Mouse (Mus musculus): ENCODE results near the gene 9530053A07Rik. TPM values are rescaled to one million over a fixed set of nuclear protein-coding genes. Genes with fewer than 3 reads are reported as not detected.

9530053A07Rik gene
- total and polyA plus RNA-seq, 2 experiments from 2014 or later: 0.06 to 0.16 TPM

- peak; percentile 58 for DNase-seq (ENCODE audit: low spot score)
- TF ChIP-seq CTCF (IDR thresholded peaks at IDR 0.05): peak; percentile 55
- Histone ChIP-seq H3K4me1 (ENCODE audit: insufficient read depth, low read length) (no peaks in the 10 kb centered on the region), H3K4me2 (ENCODE audit: low read depth, low read length, poor library complexity, severe bottlenecking) (peak overlapping the region; percentile 49), H3K36me3 (ENCODE audit: insufficient read depth, low read length) (no peaks in the 10 kb centered on the region), H3K27me3 (ENCODE audit: insufficient read depth, low read length) (no peaks in the 10 kb centered on the region), H3K27ac (ENCODE audit: low read depth, low read length) (no peak overlapping the region), H3K9me3 (ENCODE audit: low read length) (no peaks in the 10 kb centered on the region; the same call in 1 of the 2 replicates), H3K9ac (replicated peaks; ENCODE audit: low read length, poor library complexity, severe bottlenecking) (no peak overlapping the region), H3K4me3 (ENCODE audit: low read depth, low read length) (peak overlapping the region; percentile 18; the same call in 1 of the 2 replicates)
- WGBS: 6% methylated on average over 23 of the region's 23 CpGs
- peak; percentile 83 for ATAC-seq (ENCODE audit: low FRiP score)
These were observed 24.6 kb upstream of the 9530053A07Rik start for GRCm38 (mm10) chr7:28104670-28105069.

GRCm38 (mm10) chr7:28106241-28106640 is 23.0 kb upstream of the 9530053A07Rik start:
- no peak overlapping the region for H3K4me3 ChIP-seq (ENCODE audit: low read depth, low read length)
- no peak overlapping the region for H3K27ac ChIP-seq (ENCODE audit: low read depth, low read length)
- WGBS: 90% methylated on average over 11 of the region's 11 CpGs
- H3K36me3 ChIP-seq (ENCODE audit: insufficient read depth, low read length): no peaks in the 10 kb centered on the region
- H3K27me3 ChIP-seq (ENCODE audit: insufficient read depth, low read length): no peaks in the 10 kb centered on the region
- H3K9ac ChIP-seq (replicated peaks; ENCODE audit: low read length, poor library complexity, severe bottlenecking): no peak overlapping the region
- H3K4me1 ChIP-seq (ENCODE audit: insufficient read depth, low read length): no peaks in the 10 kb centered on the region
- DNase-seq (ENCODE audit: low spot score): no peak
- TF ChIP-seq CTCF (IDR thresholded peaks at IDR 0.05): no peak
- H3K4me2 ChIP-seq (ENCODE audit: low read depth, low read length, poor library complexity, severe bottlenecking): no peak overlapping the region
- no peak for ATAC-seq (ENCODE audit: low FRiP score)
- no peaks in the 10 kb centered on the region for H3K9me3 ChIP-seq (ENCODE audit: low read length)

GRCm38 (mm10) chr7:28114648-28115047 is 14.6 kb upstream of the 9530053A07Rik start:
- ATAC-seq (ENCODE audit: low FRiP score) (no peak), DNase-seq (ENCODE audit: low spot score) (no peak)
- H3K4me3 ChIP-seq (ENCODE audit: low read depth, low read length): no peak overlapping the region

GRCm38 (mm10) chr7:28137613-28138012 is 8.3 kb downstream of the 9530053A07Rik start:
- H3K4me2 ChIP-seq (ENCODE audit: low read depth, low read length, poor library complexity, severe bottlenecking): no peak overlapping the region
- DNase-seq (ENCODE audit: low spot score) (peak; percentile 50), ATAC-seq (ENCODE audit: low FRiP score) (no peak)
- no peaks in the 10 kb centered on the region for H3K9me3 ChIP-seq (ENCODE audit: low read length)
- H3K4me1 ChIP-seq (ENCODE audit: insufficient read depth, low read length): no peaks in the 10 kb centered on the region
- no peak overlapping the region for H3K4me3 ChIP-seq (ENCODE audit: low read depth, low read length)
- WGBS: 58% methylated on average over 5 of the region's 5 CpGs
- H3K27me3 ChIP-seq (ENCODE audit: insufficient read depth, low read length): no peaks in the 10 kb centered on the region
- peak; percentile 78 for TF ChIP-seq CTCF (IDR thresholded peaks at IDR 0.05)
- no peak overlapping the region for H3K9ac ChIP-seq (replicated peaks; ENCODE audit: low read length, poor library complexity, severe bottlenecking)
- H3K27ac ChIP-seq (ENCODE audit: low read depth, low read length): no peak overlapping the region
- no peaks in the 10 kb centered on the region for H3K36me3 ChIP-seq (ENCODE audit: insufficient read depth, low read length)

More at GRCm38 (mm10) chr7:28114648-28115047, 14.6 kb upstream of the 9530053A07Rik start:
- 83% methylated on average over 2 of the region's 2 CpGs for WGBS
- Histone ChIP-seq H3K9ac (replicated peaks; ENCODE audit: low read length, poor library complexity, severe bottlenecking) (no peak overlapping the region), H3K4me1 (ENCODE audit: insufficient read depth, low read length) (no peaks in the 10 kb centered on the region), H3K27ac (ENCODE audit: low read depth, low read length) (no peak overlapping the region), H3K4me2 (ENCODE audit: low read depth, low read length, poor library complexity, severe bottlenecking) (no peak overlapping the region), H3K9me3 (ENCODE audit: low read length) (no peaks in the 10 kb centered on the region), H3K27me3 (ENCODE audit: insufficient read depth, low read length) (no peaks in the 10 kb centered on the region), H3K36me3 (ENCODE audit: insufficient read depth, low read length) (no peaks in the 10 kb centered on the region)
- TF ChIP-seq CTCF (IDR thresholded peaks at IDR 0.05): no peak

GRCm38 (mm10) chr7:28148263-28148662 is 19.0 kb downstream of the 9530053A07Rik start:
- WGBS: 15% methylated on average over 3 of the region's 3 CpGs
- Histone ChIP-seq H3K27me3 (ENCODE audit: insufficient read depth, low read length) (peaks cover 3% of the 10 kb centered on the region; the same call in 1 of the 2 replicates), H3K4me3 (ENCODE audit: low read depth, low read length) (no peak overlapping the region), H3K9ac (replicated peaks; ENCODE audit: low read length, poor library complexity, severe bottlenecking) (no peak overlapping the region), H3K4me2 (ENCODE audit: low read depth, low read length, poor library complexity, severe bottlenecking) (no peak overlapping the region), H3K27ac (ENCODE audit: low read depth, low read length) (no peak overlapping the region), H3K9me3 (ENCODE audit: low read length) (no peaks in the 10 kb centered on the region), H3K4me1 (ENCODE audit: insufficient read depth, low read length) (no peaks in the 10 kb centered on the region), H3K36me3 (ENCODE audit: insufficient read depth, low read length) (no peaks in the 10 kb centered on the region)
- DNase-seq (ENCODE audit: low spot score): peak; percentile 61
- 0 out of 2 replicates have a peak, but pooled peaks have one; percentile 16 for ATAC-seq (ENCODE audit: low FRiP score)
- TF ChIP-seq CTCF (IDR thresholded peaks at IDR 0.05): peak; percentile 77

- no peak for TF ChIP-seq CTCF (IDR thresholded peaks at IDR 0.05)
- 92% methylated on average over 1 of the region's 1 CpGs for WGBS
- ATAC-seq (ENCODE audit: low FRiP score): no peak
These were observed 20.6 kb downstream of the 9530053A07Rik start for GRCm38 (mm10) chr7:28149841-28150240.

More at GRCm38 (mm10) chr7:28149841-28150240, 20.6 kb downstream of the 9530053A07Rik start:
- H3K9me3 ChIP-seq (ENCODE audit: low read length): no peaks in the 10 kb centered on the region
- DNase-seq (ENCODE audit: low spot score): no peak
- H3K4me2 ChIP-seq (ENCODE audit: low read depth, low read length, poor library complexity, severe bottlenecking): no peak overlapping the region
- no peak overlapping the region for H3K9ac ChIP-seq (replicated peaks; ENCODE audit: low read length, poor library complexity, severe bottlenecking)
- no peak overlapping the region for H3K4me3 ChIP-seq (ENCODE audit: low read depth, low read length)
- no peaks in the 10 kb centered on the region for H3K4me1 ChIP-seq (ENCODE audit: insufficient read depth, low read length)
- peaks cover 3% of the 10 kb centered on the region; the same call in 1 of the 2 replicates for H3K27me3 ChIP-seq (ENCODE audit: insufficient read depth, low read length)
- no peak overlapping the region for H3K27ac ChIP-seq (ENCODE audit: low read depth, low read length)
- H3K36me3 ChIP-seq (ENCODE audit: insufficient read depth, low read length): no peaks in the 10 kb centered on the region

All from midbrain, postnatal 0 days (tissue).